Mouse (Mus musculus): ENCODE measurements around the gene Fbxl21. TPM values are rescaled to one million over a fixed set of nuclear protein-coding genes. Genes with fewer than 3 reads are reported as not detected.

The Fbxl21 gene
- under 1 TPM; 0.15 to 0.16 TPM for total RNA-seq (2023)

GRCm38 (mm10) chr13:56522081-56522820 is at the start of gene Fbxl21:
TSS of gene Fbxl21 (plus strand) at chr13:56522472.

GRCm38 (mm10) chr13:56482146-56482545 is 40.1 kb upstream of the Fbxl21 start, which contains the start of gene Il9:
TSS of gene Il9 (minus strand) at chr13:56482246.

GRCm38 (mm10) chr13:56548401-56548800 is 26.1 kb downstream of the Fbxl21 start, which contains the start of gene Lect2:
TSS of gene Lect2 (minus strand) at chr13:56548502.

Other genes with a start within 250 kb of the Fbxl21 start
- gene Cxcl14, start 225.9 kb upstream of the Fbxl21 start, total RNA-seq (2023) = under 1 TPM in 1 of 2 experiments, not detected in 1; 0.71 TPM
- gene Gm3045, start 95.9 kb upstream of the Fbxl21 start, total RNA-seq (2023) = not detected
- not detected for gene Slc25a48, start 84.1 kb upstream of the Fbxl21 start, total RNA-seq (2023)
- not detected for gene Il9, start 40.2 kb upstream of the Fbxl21 start, total RNA-seq (2023)
- not detected for gene Lect2, start 26.0 kb downstream of the Fbxl21 start, total RNA-seq (2023)
- gene Tgfbi, start 87.1 kb downstream of the Fbxl21 start, total RNA-seq (2023) = 100 to 1,000 TPM; 358 to 432 TPM
- 10 to 100 TPM; 10.9 to 11.3 TPM for gene Smad5, start 180.5 kb downstream of the Fbxl21 start, total RNA-seq (2023)
- gene Gm45623, start 231.4 kb downstream of the Fbxl21 start, total RNA-seq (2023) = not detected